Comparison of ENCODE assay signal across 21 mouse cellular contexts in the genomic region with DNA sequence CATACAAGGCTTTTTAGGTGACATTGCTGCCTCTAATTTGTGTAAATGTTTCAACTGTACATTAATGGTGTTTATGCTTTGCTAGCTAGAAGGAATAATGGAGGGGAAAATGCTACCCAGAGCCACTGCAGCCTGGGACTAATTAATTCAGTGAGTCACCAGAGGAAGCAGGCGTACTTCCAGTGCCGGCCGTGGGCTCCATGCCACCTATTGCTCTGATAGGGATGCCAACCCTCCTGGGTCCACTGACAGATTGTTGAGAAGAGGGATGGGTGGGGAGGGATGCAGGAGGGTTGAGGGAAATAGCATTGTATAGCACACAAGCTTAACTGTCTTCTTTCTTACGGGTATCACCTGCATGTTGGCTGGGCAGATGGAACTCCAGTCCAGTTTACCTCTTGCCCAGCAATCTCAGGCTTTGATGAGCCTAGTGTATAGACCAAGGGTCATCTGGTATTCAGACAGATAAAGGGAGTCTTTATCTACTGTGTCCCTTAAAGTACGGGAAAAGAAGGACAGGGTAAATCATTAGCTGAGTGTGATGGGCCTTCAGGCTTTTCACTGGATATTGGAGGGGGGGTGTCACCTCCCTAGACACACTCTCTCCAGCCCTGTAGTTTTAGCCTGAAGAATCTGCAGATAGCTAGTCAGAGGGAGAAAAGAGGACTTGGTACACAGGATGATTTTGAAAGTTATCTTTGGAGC. TPM values are rescaled to one million over a fixed set of nuclear protein-coding genes. Genes with fewer than 3 reads are reported as not detected.
A peak's percentile ranks its signal among the peaks of the same experiment; 100 is the strongest.
DNase-seq lines count a peak whose midpoint lies in the region; ATAC-seq and TF ChIP-seq lines count a peak whose summit lies in the region.
"Had no signal": no experiment of that assay in that cellular context is flagged by ENCODE, and none has a peak within 500 bp of the region (broad histone marks: within the 10 kb centered on the region; RNA-seq: fewer than 3 reads in every experiment).

No protein-coding gene starts in this region.

- TF ChIP-seq POLR2A in cerebellum, adult 2 months (IDR thresholded peaks at IDR 0.05; ENCODE audit: borderline replicate concordance, insufficient read depth, low read length) = no peak

- no peak for ATAC-seq in midbrain, embryonic 11.5 days (ENCODE audit: low FRiP score)
- ATAC-seq in monocyte, adult 5-6 weeks (replicated peaks; ENCODE audit: insufficient number of reproducible peaks, low FRiP score, low TSS enrichment, poor library complexity, severe bottlenecking) = no peak
- ATAC-seq: hindbrain, postnatal 0 days; liver, embryonic 12.5 days had no signal

- H3K27ac ChIP-seq in cerebellum, adult 2 months (ENCODE audit: insufficient read depth, low read length) = no peak overlapping the region
- no peak overlapping the region for H3K27ac ChIP-seq in midbrain, embryonic 11.5 days (ENCODE audit: low read depth, low read length)
- H3K27ac ChIP-seq: embryonic facial prominence, embryonic 15.5 days; hindbrain, postnatal 0 days; limb, embryonic 12.5 days; liver, embryonic 12.5 days; stomach, postnatal 0 days had no signal

- DNase-seq in cerebellum, adult 2 months = peak; percentile 33 to 62
- no peak for DNase-seq in cerebellum, adult 9-11 months
- peak; percentile 15 to 53 for DNase-seq in layer of hippocampus, adult 18-20 months (ENCODE audit: low spot score in 2 of 2)
- no peak for DNase-seq in layer of hippocampus, adult 9-10 months (ENCODE audit: low spot score)
- DNase-seq in cerebellum, postnatal 14 days = peak; percentile 33 to 41
- peak; percentile 42 for DNase-seq in yolk sac, embryonic 10.5 days (ENCODE audit: low spot score)
- DNase-seq in midbrain, embryonic 11.5 days (ENCODE audit: low spot score, missing footprints) = no peak
- DNase-seq: adrenal gland, adult 2 months; gastrocnemius, postnatal 36 days; kidney, adult 8-10 months; kidney, postnatal 14 days; lung, adult 2 months; lung, postnatal 36 days; right cerebral cortex, postnatal 4 days had no signal

- no peaks in the 10 kb centered on the region for H3K36me3 ChIP-seq in midbrain, embryonic 11.5 days (ENCODE audit: control insufficient read depth, insufficient read depth, low read length)
- H3K36me3 ChIP-seq: embryonic facial prominence, embryonic 15.5 days; limb, embryonic 12.5 days; liver, embryonic 12.5 days had no signal

- H3K4me2 ChIP-seq in midbrain, embryonic 11.5 days = no peak overlapping the region
- H3K4me2 ChIP-seq: embryonic facial prominence, embryonic 15.5 days; limb, embryonic 12.5 days; liver, embryonic 12.5 days had no signal

- 19% methylated on average over 5 of the region's 5 CpGs for WGBS in cerebellum, adult 2 months
- WGBS in midbrain, embryonic 11.5 days = 88% methylated on average over 5 of the region's 5 CpGs

- no peak overlapping the region for H3K9ac ChIP-seq in midbrain, embryonic 11.5 days (ENCODE audit: low read length)
- H3K9ac ChIP-seq: embryonic facial prominence, embryonic 15.5 days; limb, embryonic 12.5 days; liver, embryonic 12.5 days had no signal

- no peak for TF ChIP-seq CTCF in cerebellum, adult 2 months (IDR thresholded peaks at IDR 0.05; ENCODE audit: borderline replicate concordance, insufficient read depth, low read depth, low read length)

- peaks cover 3% of the 10 kb centered on the region; the same call in 1 of the 2 replicates for H3K4me1 ChIP-seq in cerebellum, adult 2 months (ENCODE audit: control insufficient read depth, insufficient read depth, low read length)
- H3K4me1 ChIP-seq in midbrain, embryonic 11.5 days (ENCODE audit: control insufficient read depth, insufficient read depth, low read length) = no peaks in the 10 kb centered on the region
- H3K4me1 ChIP-seq: embryonic facial prominence, embryonic 15.5 days; limb, embryonic 12.5 days; liver, embryonic 12.5 days had no signal

- no peaks in the 10 kb centered on the region for H3K27me3 ChIP-seq in cerebellum, adult 2 months (ENCODE audit: control insufficient read depth, insufficient read depth, low read length)
- H3K27me3 ChIP-seq in midbrain, embryonic 11.5 days (ENCODE audit: control insufficient read depth, insufficient read depth, low read length) = no peaks in the 10 kb centered on the region
- H3K27me3 ChIP-seq: CH12.LX; embryonic facial prominence, embryonic 15.5 days; limb, embryonic 12.5 days; liver, embryonic 12.5 days had no signal

- no peaks in the 10 kb centered on the region for H3K9me3 ChIP-seq in midbrain, embryonic 11.5 days (ENCODE audit: control insufficient read depth, low read length)
- H3K9me3 ChIP-seq: embryonic facial prominence, embryonic 15.5 days; limb, embryonic 12.5 days; liver, embryonic 12.5 days had no signal

- H3K4me3 ChIP-seq in cerebellum, adult 2 months (replicated peaks; ENCODE audit: insufficient read depth, low read depth, low read length) = no peak overlapping the region
- H3K4me3 ChIP-seq in midbrain, embryonic 11.5 days (ENCODE audit: low read depth, low read length) = no peak overlapping the region
- H3K4me3 ChIP-seq: embryonic facial prominence, embryonic 15.5 days; limb, embryonic 12.5 days; liver, embryonic 12.5 days had no signal

RNA-seq across cellular contexts. Expression of a gene that starts 43.5 kb away (rescaled TPM):
- 0.76 and 0.85 TPM in 2 replicates for polyA plus RNA-seq in cerebellum, adult 2 months (2012; rRNA removed)
- 1 to 10 TPM in 1 of 2 experiments, under 1 TPM in 1; 0.58 to 1.4 TPM for total RNA-seq in layer of hippocampus, adult 18-20 months (2021)
- 0.80 and 1.2 TPM in 2 replicates for polyA plus RNA-seq in midbrain, embryonic 11.5 days (2014; fragmentation: Nextera tagmentation; extraction: Ambion mirVana)
- total RNA-seq in monocyte, adult 5-6 weeks (2017) = 13.3 to 19.0 TPM (median 16.7 TPM) in 3 replicates

Comparison
In these comparisons a context has a peak if more than half of its experiments do, and no peak if none do; other contexts are left out.
1. DNase-seq: peak in cerebellum, adult 2 months (2 of 2), layer of hippocampus, adult 18-20 months (2 of 2), cerebellum, postnatal 14 days (2 of 2) and yolk sac, embryonic 10.5 days (single experiment); none in cerebellum, adult 9-11 months (single experiment), layer of hippocampus, adult 9-10 months (single experiment) and midbrain, embryonic 11.5 days (single experiment).